Mouse (Mus musculus): ENCODE measurements around the gene Abca12. TPM values are rescaled to one million over a fixed set of nuclear protein-coding genes. Genes with fewer than 3 reads are reported as not detected.

The Abca12 gene
- total and polyA plus RNA-seq, 3 experiments = 0.33 TPM; not detected in 2

DNA sequence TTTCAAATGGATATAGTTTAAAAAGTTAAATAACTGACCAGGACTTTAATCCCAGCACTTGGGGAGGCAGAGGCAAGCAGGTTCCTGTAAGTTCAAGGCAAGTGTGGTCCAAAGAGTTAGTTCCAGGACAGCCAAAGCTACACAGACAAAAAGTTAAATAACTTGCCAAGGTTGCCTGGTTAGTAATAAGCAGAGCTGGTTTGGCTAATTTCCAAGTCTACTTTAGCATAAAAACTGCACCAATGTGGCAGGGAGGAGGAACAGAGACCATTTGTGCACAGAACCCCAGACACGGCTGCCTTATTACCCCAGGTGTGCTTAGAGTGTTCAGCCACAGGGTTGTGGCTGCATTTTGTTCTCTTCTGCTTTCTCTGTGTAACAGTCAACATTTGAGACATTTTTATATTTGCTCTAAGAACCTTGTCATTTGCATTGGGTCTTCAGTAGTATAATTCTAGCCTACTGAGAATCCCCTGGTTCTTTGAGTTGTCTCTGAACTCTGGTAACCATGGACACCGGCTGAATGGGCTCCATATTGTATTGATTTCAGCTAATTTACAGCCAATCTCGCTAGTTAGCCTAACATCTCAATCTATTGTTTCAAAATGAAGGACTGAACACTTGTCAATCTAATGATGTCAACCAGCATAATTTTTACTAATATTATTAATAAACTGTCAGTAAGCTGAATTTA lies 71.7 kb downstream of the Abca12 start:
- DNase-seq (ENCODE audit: low spot score) = no peak

DNA sequence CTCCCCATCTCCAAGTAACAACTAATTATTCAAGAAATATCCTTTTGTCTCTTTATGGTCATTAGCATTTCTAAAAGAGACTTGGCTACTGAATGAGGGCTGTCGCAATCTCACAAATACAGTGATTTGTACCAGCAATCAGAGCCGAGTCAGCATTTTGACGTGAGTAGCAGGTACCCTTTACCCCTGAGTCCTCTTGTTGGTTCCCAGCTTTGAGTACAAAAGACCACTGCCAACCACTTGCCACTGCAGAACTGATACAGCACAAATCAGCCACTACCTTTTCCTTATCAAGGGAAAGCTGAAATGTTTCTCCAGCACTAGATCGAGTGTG lies 72.5 kb downstream of the Abca12 start:
- TF ChIP-seq CTCF (IDR thresholded peaks at IDR 0.05; ENCODE audit: low read depth, low read length) = no peak
- no peak for TF ChIP-seq GATA2 (IDR thresholded peaks at IDR 0.05; ENCODE audit: borderline replicate concordance, low read depth, low read length)
- no peak for TF ChIP-seq GATA1 (IDR thresholded peaks at IDR 0.05; ENCODE audit: borderline replicate concordance, low read length)
- no peak overlapping the region for H3K4me3 ChIP-seq (ENCODE audit: low read depth, low read length)
- no peaks in the 10 kb centered on the region for H3K36me3 ChIP-seq (replicated peaks)
- H3K9me3 ChIP-seq (replicated peaks) = no peaks in the 10 kb centered on the region
- H3K4me1 ChIP-seq (ENCODE audit: insufficient read depth, low read depth, low read length) = no peaks in the 10 kb centered on the region
- DNase-seq (ENCODE audit: low spot score) (no peak), ATAC-seq (ENCODE audit: extremely low read depth, insufficient number of reproducible peaks, low FRiP score, poor library complexity, severe bottlenecking) (no peak)
- H3K27me3 ChIP-seq (ENCODE audit: insufficient read depth, low read length) = peaks cover 4% of the 10 kb centered on the region; the same call in 1 of the 2 replicates

More for the DNA sequence above, 71.7 kb downstream of the Abca12 start:
- no peaks in the 10 kb centered on the region for H3K4me1 ChIP-seq (ENCODE audit: insufficient read depth, low read depth, low read length)
- no peaks in the 10 kb centered on the region for H3K9me3 ChIP-seq (replicated peaks)
- TF ChIP-seq GATA1 (IDR thresholded peaks at IDR 0.05; ENCODE audit: borderline replicate concordance, low read length) = no peak
- no peak for TF ChIP-seq CTCF (IDR thresholded peaks at IDR 0.05; ENCODE audit: low read depth, low read length)
- TF ChIP-seq POLR2AphosphoS5 (IDR thresholded peaks at IDR 0.05; ENCODE audit: insufficient replicate concordance, low read depth, low read length) = no peak
- no peak for TF ChIP-seq GATA2 (IDR thresholded peaks at IDR 0.05; ENCODE audit: borderline replicate concordance, low read depth, low read length)
- TF ChIP-seq TAL1 (conservative IDR thresholded peaks at IDR 0.05; ENCODE audit: low read depth, low read length) = no peak
- H3K27me3 ChIP-seq (ENCODE audit: insufficient read depth, low read length) = peaks cover 4% of the 10 kb centered on the region; the same call in 1 of the 2 replicates
- no peak for ATAC-seq (ENCODE audit: extremely low read depth, insufficient number of reproducible peaks, low FRiP score, poor library complexity, severe bottlenecking)
- H3K36me3 ChIP-seq (replicated peaks) = no peaks in the 10 kb centered on the region
- no peak overlapping the region for H3K4me3 ChIP-seq (ENCODE audit: low read depth, low read length)

DNA sequence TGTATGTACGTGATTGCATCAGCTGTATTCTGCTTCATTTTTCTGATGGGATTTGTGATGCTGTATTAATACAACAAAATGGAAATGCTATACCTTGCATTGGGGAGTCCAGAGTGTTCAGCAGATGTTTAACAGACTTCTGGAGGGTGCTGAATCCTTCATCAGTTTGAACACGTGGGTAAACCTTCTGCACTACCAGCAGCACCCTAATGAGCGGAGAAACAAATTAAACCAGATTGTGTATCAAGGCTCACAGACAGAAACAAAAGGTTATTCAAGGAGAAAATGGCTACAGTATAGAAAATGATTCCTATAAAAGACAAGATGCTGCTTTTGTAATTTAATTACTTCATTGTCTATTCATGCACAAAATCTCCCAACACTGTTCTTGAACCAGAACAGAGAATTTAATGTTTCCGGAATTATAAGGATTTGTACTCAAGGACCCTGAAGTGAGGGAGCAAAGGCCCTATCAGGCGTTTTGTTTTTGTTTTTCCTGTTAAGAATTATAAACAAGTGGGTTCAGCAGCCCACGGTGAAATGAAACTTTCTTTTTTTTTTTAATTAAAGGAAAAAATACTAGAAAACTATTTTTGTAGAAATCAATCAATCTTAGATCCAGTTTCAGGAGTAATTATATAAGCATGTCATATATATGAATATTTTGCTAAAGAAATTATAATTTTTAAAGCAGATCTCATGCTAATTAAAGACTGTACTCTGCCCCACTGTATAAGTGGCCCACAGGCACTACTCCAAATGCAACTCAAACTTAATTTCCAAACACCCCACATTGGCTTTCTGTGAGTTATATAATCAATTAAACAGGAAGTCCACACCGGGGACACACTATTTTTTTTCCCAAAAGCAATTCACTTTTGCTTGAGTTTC lies 73.1 kb downstream of the Abca12 start:
- no peak for TF ChIP-seq CTCF (IDR thresholded peaks at IDR 0.05; ENCODE audit: low read depth, low read length)
- no peak for TF ChIP-seq GATA2 (IDR thresholded peaks at IDR 0.05; ENCODE audit: borderline replicate concordance, low read depth, low read length)
- no peak for TF ChIP-seq POLR2AphosphoS5 (IDR thresholded peaks at IDR 0.05; ENCODE audit: insufficient replicate concordance, low read depth, low read length)
- TF ChIP-seq TAL1 (conservative IDR thresholded peaks at IDR 0.05; ENCODE audit: low read depth, low read length) = no peak
- TF ChIP-seq GATA1 (IDR thresholded peaks at IDR 0.05; ENCODE audit: borderline replicate concordance, low read length) = no peak
- Histone ChIP-seq H3K4me1 (ENCODE audit: insufficient read depth, low read depth, low read length) (no peaks in the 10 kb centered on the region), H3K36me3 (replicated peaks) (no peaks in the 10 kb centered on the region), H3K27me3 (ENCODE audit: insufficient read depth, low read length) (peaks cover 4% of the 10 kb centered on the region; the same call in 1 of the 2 replicates), H3K9me3 (replicated peaks) (no peaks in the 10 kb centered on the region), H3K4me3 (ENCODE audit: low read depth, low read length) (no peak overlapping the region)
- DNase-seq (ENCODE audit: low spot score) = no peak
- ATAC-seq (ENCODE audit: extremely low read depth, insufficient number of reproducible peaks, low FRiP score, poor library complexity, severe bottlenecking) = no peak

DNA sequence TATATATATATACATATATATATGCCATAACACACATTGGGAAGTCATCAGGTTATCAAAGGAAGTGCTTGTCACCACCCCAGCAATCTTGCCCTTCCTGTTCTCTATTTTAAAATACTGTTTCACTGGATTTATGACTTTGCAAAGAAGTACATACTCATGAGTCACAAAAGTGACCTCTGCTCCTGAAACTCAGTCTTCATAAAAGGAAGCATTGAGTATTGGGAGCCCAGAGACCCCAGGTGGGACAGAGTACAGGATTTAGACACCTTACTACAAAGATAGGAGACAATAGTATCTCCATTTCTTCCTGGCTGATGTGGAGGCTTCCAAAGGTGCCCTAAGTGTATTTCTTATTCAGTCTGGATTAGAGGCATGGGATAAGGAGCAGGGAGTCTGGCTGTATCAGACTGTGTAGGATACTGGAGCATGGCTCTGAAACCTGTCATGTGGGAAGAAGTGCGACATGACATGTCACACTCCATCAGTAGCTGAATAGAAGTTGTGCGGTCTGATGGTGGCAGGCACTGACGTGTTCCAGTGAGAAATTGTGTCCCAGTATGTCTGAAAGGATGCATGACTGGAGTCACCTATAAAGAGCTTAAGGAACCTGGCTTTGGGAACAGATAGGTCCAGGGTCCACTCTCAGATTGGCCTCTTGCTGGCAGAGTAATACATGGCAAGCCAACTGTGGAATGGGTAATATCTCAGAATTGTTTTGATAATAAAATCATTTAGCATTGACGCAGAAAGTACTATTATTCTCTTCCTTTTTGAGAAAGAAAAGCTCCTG lies 76.0 kb downstream of the Abca12 start:
- Histone ChIP-seq H3K27me3 (ENCODE audit: insufficient read depth, low read length) (peaks cover 4% of the 10 kb centered on the region; the same call in 1 of the 2 replicates), H3K36me3 (replicated peaks) (no peaks in the 10 kb centered on the region), H3K9me3 (replicated peaks) (no peaks in the 10 kb centered on the region), H3K4me1 (ENCODE audit: insufficient read depth, low read depth, low read length) (no peaks in the 10 kb centered on the region), H3K4me3 (ENCODE audit: low read depth, low read length) (no peak overlapping the region)
- no peak for ATAC-seq (ENCODE audit: extremely low read depth, insufficient number of reproducible peaks, low FRiP score, poor library complexity, severe bottlenecking)
- no peak for TF ChIP-seq CTCF (IDR thresholded peaks at IDR 0.05; ENCODE audit: low read depth, low read length)
- TF ChIP-seq GATA1 (IDR thresholded peaks at IDR 0.05; ENCODE audit: borderline replicate concordance, low read length) = no peak
- TF ChIP-seq TAL1 (conservative IDR thresholded peaks at IDR 0.05; ENCODE audit: low read depth, low read length) = no peak
- no peak for TF ChIP-seq GATA2 (IDR thresholded peaks at IDR 0.05; ENCODE audit: borderline replicate concordance, low read depth, low read length)
- TF ChIP-seq POLR2AphosphoS5 (IDR thresholded peaks at IDR 0.05; ENCODE audit: insufficient replicate concordance, low read depth, low read length) = no peak
- no peak for DNase-seq (ENCODE audit: low spot score)

DNA sequence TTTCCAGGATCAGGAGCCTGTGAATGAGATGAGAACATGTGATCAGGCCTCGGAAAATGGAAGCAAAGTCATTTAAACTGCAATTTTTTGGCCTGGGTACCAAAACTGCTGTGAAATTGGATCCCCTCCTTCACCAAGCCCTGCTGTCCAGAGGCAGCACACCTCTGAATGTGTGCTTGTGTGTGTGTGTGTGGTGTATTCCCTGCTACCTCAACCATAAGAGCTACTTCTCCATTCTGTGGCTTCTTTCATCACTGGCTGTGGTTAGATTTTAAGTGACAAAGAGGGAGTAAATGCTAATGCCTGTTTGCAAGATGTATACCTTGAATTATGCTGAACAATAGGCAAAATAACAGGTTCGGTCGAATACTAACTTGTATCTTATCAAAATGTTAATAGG lies 84.4 kb downstream of the Abca12 start:
- Histone ChIP-seq H3K4me3 (ENCODE audit: low read depth, low read length) (no peak overlapping the region), H3K9me3 (replicated peaks) (no peaks in the 10 kb centered on the region), H3K4me1 (ENCODE audit: insufficient read depth, low read depth, low read length) (no peaks in the 10 kb centered on the region; the same call in 1 of the 2 replicates), H3K36me3 (replicated peaks) (no peaks in the 10 kb centered on the region), H3K27me3 (ENCODE audit: insufficient read depth, low read length) (no peaks in the 10 kb centered on the region; the same call in 1 of the 2 replicates)
- no peak for TF ChIP-seq CTCF (IDR thresholded peaks at IDR 0.05; ENCODE audit: low read depth, low read length)
- no peak for TF ChIP-seq TAL1 (conservative IDR thresholded peaks at IDR 0.05; ENCODE audit: low read depth, low read length)
- no peak for TF ChIP-seq GATA1 (IDR thresholded peaks at IDR 0.05; ENCODE audit: borderline replicate concordance, low read length)
- TF ChIP-seq POLR2AphosphoS5 (IDR thresholded peaks at IDR 0.05; ENCODE audit: insufficient replicate concordance, low read depth, low read length) = no peak
- no peak for TF ChIP-seq GATA2 (IDR thresholded peaks at IDR 0.05; ENCODE audit: borderline replicate concordance, low read depth, low read length)
- ATAC-seq (ENCODE audit: extremely low read depth, insufficient number of reproducible peaks, low FRiP score, poor library complexity, severe bottlenecking) (no peak), DNase-seq (ENCODE audit: low spot score) (no peak)
